Mouse (Mus musculus): ENCODE results near the gene Pomp.

Gene Pomp

GRCm38 (mm10) chr5:147902008-147902757, 41.9 kb downstream of the Pomp start:
- DNase-seq (ENCODE audit: low read depth, low spot score) = no peak

GRCm38 (mm10) chr5:147903166-147903565, 42.9 kb downstream of the Pomp start:
- DNase-seq (ENCODE audit: low read depth, low spot score) = no peak

- no peak for DNase-seq (ENCODE audit: low read depth, low spot score)
Observed at GRCm38 (mm10) chr5:147907144-147907543, 46.9 kb downstream of the Pomp start.

GRCm38 (mm10) chr5:147907851-147908250, 47.6 kb downstream of the Pomp start:
- no peak for DNase-seq (ENCODE audit: low read depth, low spot score)

- no peak for DNase-seq (ENCODE audit: low read depth, low spot score)
Observed at GRCm38 (mm10) chr5:147910807-147911509, 50.7 kb downstream of the Pomp start.

- DNase-seq (ENCODE audit: low read depth, low spot score) = no peak
Observed at GRCm38 (mm10) chr5:147911744-147912143, 51.5 kb downstream of the Pomp start.

- no peak for DNase-seq (ENCODE audit: low read depth, low spot score)
Observed at GRCm38 (mm10) chr5:147913241-147913842, 53.1 kb downstream of the Pomp start.

- DNase-seq (ENCODE audit: low read depth, low spot score) = no peak
Observed at GRCm38 (mm10) chr5:147915038-147915566, 54.8 kb downstream of the Pomp start.

- no peak for DNase-seq (ENCODE audit: low read depth, low spot score)
Observed at GRCm38 (mm10) chr5:147916171-147916570, 55.9 kb downstream of the Pomp start.

GRCm38 (mm10) chr5:147918044-147918846, 58.0 kb downstream of the Pomp start:
- no peak for DNase-seq (ENCODE audit: low read depth, low spot score)

- DNase-seq (ENCODE audit: low read depth, low spot score) = no peak
Observed at GRCm38 (mm10) chr5:147924621-147925020, 64.4 kb downstream of the Pomp start.
